Mouse (Mus musculus) hindbrain, embryonic 13.5 days (tissue): Measurements from ENCODE around the gene Fam229b. TPM values are rescaled to one million over a fixed set of nuclear protein-coding genes. Genes with fewer than 3 reads are reported as not detected.

Experiments
- ATAC-seq: fragments of 200-750 bp; cut with Nextera tagmentation; 2 replicates; pipeline ENCODE4 v1.8.0; 2017; ENCODE audit warnings: moderate TSS enrichment; ENCODE audit not compliant: low FRiP score
- H3K27ac ChIP-seq: fragments of 300-500 bp; sonication (generic); 2 replicates; pipeline ENCODE4 v1.5.1; 2015; ENCODE audit warnings: inconsistent platforms, mild to moderate bottlenecking, moderate library complexity
- H3K27me3 ChIP-seq: fragments of 300-500 bp; sonication (generic); 2 replicates; pipeline ENCODE4 v1.6.1; 2015; ENCODE audit warnings: mild to moderate bottlenecking, inconsistent platforms
- H3K36me3 ChIP-seq: fragments of 300-500 bp; sonication (generic); 2 replicates; pipeline ENCODE4 v1.6.1; 2015; ENCODE audit warnings: mild to moderate bottlenecking, inconsistent platforms
- H3K4me1 ChIP-seq: fragments of 300-500 bp; sonication (generic); replicated peaks from 2 replicates; pipeline ENCODE4 v1.6.1; 2015; ENCODE audit warnings: inconsistent platforms
- H3K4me2 ChIP-seq: fragments of 300-500 bp; sonication (generic); 2 replicates; pipeline ENCODE4 v1.6.1; 2015; ENCODE audit warnings: inconsistent platforms, mild to moderate bottlenecking, moderate library complexity
- H3K4me3 ChIP-seq: fragments of 300-500 bp; sonication (generic); 2 replicates; pipeline ENCODE4 v1.5.1; 2015; ENCODE audit warnings: mild to moderate bottlenecking, inconsistent platforms
- H3K9ac ChIP-seq: fragments of 300-500 bp; sonication (generic); 2 replicates; pipeline ENCODE4 v1.6.1; 2015; ENCODE audit warnings: mild to moderate bottlenecking, inconsistent platforms
- H3K9me3 ChIP-seq: fragments of 300-500 bp; sonication (generic); 2 replicates; pipeline ENCODE4 v1.6.1; 2016; ENCODE audit warnings: inconsistent platforms
- WGBS: fragments of 180-500 bp; shearing (Covaris S2); methylation state at CpG from one replicate; pipeline ENCODE4 v1.1.7; 2015; 5-methylcytosine and 5-hydroxymethylcytosine counted together
- polyA plus RNA-seq: library from polyadenylated mRNA; unstranded; fragments of >200 nt; fragmentation: Nextera tagmentation; extraction: Ambion mirVana; gene quantifications from 2 replicates; pipeline ENCODE4 v1.2.1, GENCODE M21; 2015

The Fam229b gene
- polyA plus RNA-seq, 1 experiment from 2014 or later, result 32.7 TPM

DNA sequence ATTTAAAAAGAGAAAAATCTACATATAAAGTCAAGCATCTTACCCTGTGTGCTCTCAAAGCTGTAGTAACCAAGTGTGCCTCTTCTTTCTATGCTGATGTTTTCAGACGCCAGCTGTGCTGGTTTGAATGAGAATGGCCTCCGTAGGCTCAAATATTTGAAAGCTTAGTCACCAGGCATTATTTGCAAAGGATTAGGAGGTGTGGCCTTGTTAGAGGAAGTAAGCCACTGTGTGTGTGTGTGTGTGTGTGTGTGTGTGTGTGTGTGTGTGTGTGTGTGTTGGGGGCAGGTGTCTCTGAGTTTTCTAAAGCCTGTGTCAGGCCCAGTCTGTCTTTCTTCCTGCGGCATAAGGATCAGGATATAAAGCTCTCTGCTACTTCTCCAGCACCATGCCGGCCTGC lies 26.8 kb downstream of the Fam229b start:
- WGBS, result 49% methylated on average over 4 of the region's 4 CpGs
- ATAC-seq, result no peak
- Histone ChIP-seq H3K27me3 (no peaks in the 10 kb centered on the region), H3K4me1 (peaks cover 8% of the 10 kb centered on the region; the same call in 1 of the 2 replicates), H3K9ac (no peak overlapping the region), H3K9me3 (no peaks in the 10 kb centered on the region), H3K4me2 (no peak overlapping the region), H3K4me3 (no peak overlapping the region), H3K27ac (no peak overlapping the region), H3K36me3 (no peaks in the 10 kb centered on the region)

DNA sequence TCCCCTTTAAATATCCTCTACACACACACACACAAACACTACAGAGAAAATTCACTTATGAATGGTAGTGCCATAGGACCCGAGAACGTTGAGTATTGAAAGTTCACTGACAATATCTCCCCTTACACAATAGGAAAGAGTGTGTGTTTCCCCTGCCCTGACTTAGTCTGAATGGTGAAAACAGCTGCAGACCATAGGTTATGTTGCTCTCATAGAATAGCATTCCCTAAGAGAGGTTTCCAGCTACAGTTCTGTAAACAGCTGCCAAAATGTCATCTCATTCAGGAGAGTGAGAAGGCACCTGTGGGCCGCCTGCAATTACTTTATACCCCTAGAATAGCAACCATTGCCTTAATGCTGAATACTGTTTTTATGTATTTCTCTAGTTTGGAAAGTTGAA lies 27.3 kb downstream of the Fam229b start:
- H3K4me2 ChIP-seq, result no peak overlapping the region
- no peaks in the 10 kb centered on the region for H3K27me3 ChIP-seq
- no peak overlapping the region for H3K27ac ChIP-seq
- WGBS, result 65% methylated on average over 3 of the region's 3 CpGs
- ATAC-seq, result no peak
- H3K9ac ChIP-seq, result no peak overlapping the region
- no peaks in the 10 kb centered on the region for H3K9me3 ChIP-seq
- H3K36me3 ChIP-seq, result no peaks in the 10 kb centered on the region
- H3K4me3 ChIP-seq, result no peak overlapping the region
- H3K4me1 ChIP-seq, result peaks cover 8% of the 10 kb centered on the region; the same call in 1 of the 2 replicates

DNA sequence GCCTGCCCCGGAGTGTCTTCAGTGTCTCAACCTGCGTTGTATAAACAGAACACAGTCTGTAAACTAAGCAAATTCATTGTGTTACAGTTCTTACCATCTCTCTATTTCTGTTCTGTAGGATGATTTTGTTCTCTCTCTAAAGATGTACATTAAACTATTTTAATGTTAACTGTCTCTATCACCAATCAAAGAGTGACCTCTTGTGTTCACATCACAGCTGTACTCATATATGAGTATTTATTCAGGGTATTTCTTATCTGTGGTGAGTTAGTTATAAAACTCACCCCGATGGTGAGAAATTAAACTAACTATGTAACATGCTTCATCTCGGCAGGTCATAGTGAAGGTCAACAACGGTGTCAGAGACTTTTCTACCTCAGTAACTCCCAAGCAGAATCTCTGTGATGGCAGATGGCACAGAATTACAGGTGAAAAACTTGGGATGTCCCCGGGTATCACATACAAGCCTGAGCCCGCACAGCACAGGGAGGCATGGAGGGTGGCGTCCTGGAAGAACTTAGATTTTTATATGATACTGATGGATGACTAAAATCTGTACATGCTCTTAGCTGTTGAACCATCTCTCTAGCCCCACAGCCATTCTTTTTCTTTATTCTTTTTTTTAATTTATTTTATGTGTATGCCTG lies 28.8 kb downstream of the Fam229b start:
- no peak overlapping the region for H3K4me3 ChIP-seq
- 0 out of 2 replicates have a peak, but pooled peaks cover 5% of the 10 kb centered on the region for H3K9me3 ChIP-seq
- no peak for ATAC-seq
- WGBS, result 96% methylated on average over 8 of the region's 8 CpGs
- no peak overlapping the region for H3K9ac ChIP-seq
- H3K36me3 ChIP-seq, result no peaks in the 10 kb centered on the region
- peaks cover 5% of the 10 kb centered on the region; the same call in 1 of the 2 replicates for H3K4me1 ChIP-seq
- no peak overlapping the region for H3K4me2 ChIP-seq
- no peak overlapping the region for H3K27ac ChIP-seq
- H3K27me3 ChIP-seq, result no peaks in the 10 kb centered on the region

DNA sequence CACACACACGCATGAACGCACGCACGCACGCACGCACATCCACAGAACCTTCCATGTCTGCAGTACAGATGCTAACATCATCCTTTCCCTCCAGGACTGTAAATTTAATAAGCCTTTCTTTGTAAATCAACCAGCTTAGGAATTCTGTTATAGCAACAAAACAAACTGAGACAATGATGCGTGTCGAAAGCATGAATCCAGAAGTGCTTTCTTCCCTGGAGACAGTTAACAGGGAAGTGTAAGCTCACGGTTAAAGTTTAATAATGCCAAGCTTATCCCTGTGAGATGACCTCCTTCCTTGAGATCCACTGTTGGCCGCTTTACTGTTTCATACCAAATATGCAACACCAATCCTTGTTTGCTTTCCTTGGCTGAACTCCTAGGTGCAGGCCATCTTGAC lies 35.0 kb downstream of the Fam229b start:
- H3K27me3 ChIP-seq, result no peaks in the 10 kb centered on the region
- no peak for ATAC-seq
- 93% methylated on average over 10 of the region's 10 CpGs for WGBS
- no peak overlapping the region for H3K27ac ChIP-seq
- H3K4me1 ChIP-seq, result no peaks in the 10 kb centered on the region
- no peak overlapping the region for H3K4me3 ChIP-seq
- no peak overlapping the region for H3K4me2 ChIP-seq
- 0 out of 2 replicates have a peak, but pooled peaks cover 5% of the 10 kb centered on the region for H3K9me3 ChIP-seq
- H3K36me3 ChIP-seq, result no peaks in the 10 kb centered on the region
- no peak overlapping the region for H3K9ac ChIP-seq

DNA sequence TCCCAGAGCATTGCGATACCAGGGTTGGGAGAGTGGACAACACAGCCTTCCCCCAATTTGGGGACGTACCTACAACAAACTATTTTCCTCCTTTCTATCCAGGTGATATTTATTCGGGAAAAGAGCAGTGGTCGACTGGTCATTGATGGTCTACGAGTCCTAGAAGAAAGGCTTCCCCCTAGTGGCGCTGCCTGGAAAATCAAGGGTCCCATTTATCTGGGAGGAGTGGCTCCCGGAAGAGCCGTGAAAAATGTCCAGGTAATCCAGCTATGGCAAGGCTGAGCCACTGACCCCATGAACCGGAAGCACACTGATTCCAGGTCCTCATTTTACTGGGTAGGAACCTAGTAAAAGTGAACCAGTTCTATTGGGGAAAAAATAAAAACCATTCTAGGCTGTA lies 36.7 kb downstream of the Fam229b start:
- ATAC-seq, result no peak
- 92% methylated on average over 9 of the region's 9 CpGs for WGBS
- Histone ChIP-seq H3K27ac (no peak overlapping the region), H3K9me3 (0 out of 2 replicates have a peak, but pooled peaks cover 5% of the 10 kb centered on the region), H3K36me3 (no peaks in the 10 kb centered on the region; the same call in 1 of the 2 replicates), H3K4me2 (no peak overlapping the region), H3K4me3 (no peak overlapping the region), H3K4me1 (no peaks in the 10 kb centered on the region), H3K9ac (no peak overlapping the region), H3K27me3 (no peaks in the 10 kb centered on the region)

DNA sequence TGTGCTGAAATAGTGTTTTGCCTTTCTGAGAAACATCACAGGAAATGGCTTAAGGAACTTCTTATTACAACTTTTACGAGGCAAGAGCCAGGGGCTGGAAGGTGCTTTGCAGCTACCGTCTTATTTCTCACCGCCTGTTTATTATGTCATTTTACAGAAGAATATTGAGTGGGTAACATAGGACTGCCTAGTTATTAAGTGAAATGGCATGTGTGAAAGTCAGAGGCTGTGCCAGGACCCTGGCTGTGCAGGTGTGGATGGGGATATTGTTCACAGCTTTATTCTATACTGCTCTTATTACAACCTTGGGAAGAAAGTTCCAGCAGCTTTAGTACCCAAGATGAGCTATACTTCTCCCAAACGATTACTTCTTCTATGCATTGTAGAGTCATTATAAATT lies 61.7 kb downstream of the Fam229b start:
- H3K27me3 ChIP-seq, result no peaks in the 10 kb centered on the region
- no peaks in the 10 kb centered on the region for H3K9me3 ChIP-seq
- 95% methylated on average over 4 of the region's 4 CpGs for WGBS
- no peak overlapping the region for H3K4me3 ChIP-seq
- ATAC-seq, result no peak
- H3K9ac ChIP-seq, result no peak overlapping the region
- no peaks in the 10 kb centered on the region for H3K36me3 ChIP-seq
- H3K4me2 ChIP-seq, result no peak overlapping the region
- H3K27ac ChIP-seq, result no peak overlapping the region
- H3K4me1 ChIP-seq, result no peaks in the 10 kb centered on the region

Other genes with a start within 250 kb of the Fam229b start
- gene Lama4, start 168.4 kb downstream of the Fam229b start, polyA plus RNA-seq, result 22.3 and 23.3 TPM in 2 replicates
- gene Tube1, start 62 bp upstream of the Fam229b start, polyA plus RNA-seq, result 9.6 and 10.4 TPM in 2 replicates
- gene Ccn6, start 29.9 kb upstream of the Fam229b start, polyA plus RNA-seq, result 0.41 and 0.44 TPM in 2 replicates
- 68.3 and 71.0 TPM in 2 replicates for gene Fyn, start 234.9 kb upstream of the Fam229b start, polyA plus RNA-seq